In the genomic region with DNA sequence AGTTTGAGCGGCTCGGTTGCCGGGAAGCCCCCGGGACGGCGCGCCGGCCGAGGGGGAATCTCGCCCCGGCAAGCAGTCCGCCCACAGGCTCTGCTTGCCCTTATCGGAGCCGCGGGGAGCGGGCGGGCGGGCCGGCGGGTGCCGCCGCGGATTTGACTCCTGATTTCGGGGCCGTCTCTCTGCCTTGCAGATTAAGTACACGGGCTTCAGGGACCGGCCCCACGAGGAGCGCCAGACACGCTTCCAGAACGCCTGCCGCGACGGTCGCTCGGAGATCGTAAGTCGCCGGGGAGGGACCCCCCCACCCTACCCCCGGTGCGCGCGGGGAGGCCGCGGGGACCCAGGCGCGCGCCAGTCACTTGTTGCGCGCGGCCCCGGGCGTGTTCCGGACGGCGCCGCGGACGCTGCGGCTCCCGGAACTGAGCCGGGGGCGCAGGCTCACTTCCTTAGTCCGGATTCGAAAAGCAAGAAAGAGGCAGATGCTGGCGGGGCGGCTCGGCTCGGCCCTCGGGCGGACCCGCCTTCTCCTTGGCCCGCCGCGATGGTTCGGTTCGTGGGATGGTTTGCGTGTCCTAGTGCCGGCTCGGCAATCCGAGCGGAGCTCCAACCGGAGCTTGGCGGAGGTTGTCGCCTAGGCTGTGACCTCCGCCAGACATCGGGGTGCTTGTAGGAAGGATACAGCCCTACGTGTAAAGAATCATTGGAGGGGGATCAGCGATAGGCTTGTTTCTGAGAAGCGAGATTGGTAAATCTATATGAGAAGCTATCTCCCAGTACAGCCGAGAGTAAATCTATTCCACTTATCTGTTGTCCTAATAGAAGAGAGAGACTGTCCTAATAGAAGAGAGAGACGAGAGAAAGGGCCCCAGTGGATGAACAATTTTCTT, we compare ENCODE assay signal across 8 mouse cellular contexts. TPM values are rescaled to one million over a fixed set of nuclear protein-coding genes. Genes with fewer than 3 reads are reported as not detected.
A peak's percentile ranks its signal among the peaks of the same experiment; 100 is the strongest.
DNase-seq lines count a peak whose midpoint lies in the region; ATAC-seq and TF ChIP-seq lines count a peak whose summit lies in the region.

No protein-coding gene starts in this region.

- TF ChIP-seq POLR2A in lung, adult 2 months (IDR thresholded peaks at IDR 0.05; ENCODE audit: borderline replicate concordance, extremely low read depth, low read depth, low read length): no peak

- H3K4me3 ChIP-seq in C2C12 (ENCODE audit: insufficient read depth, poor library complexity, severe bottlenecking): peak overlapping the region; percentile 71
- H3K4me3 ChIP-seq in forebrain, embryonic 11.5 days (ENCODE audit: low read depth, low read length): peak overlapping the region; percentile 96
- H3K4me3 ChIP-seq in heart, embryonic 16.5 days (ENCODE audit: low read length): peak overlapping the region; percentile 97
- H3K4me3 ChIP-seq in lung, adult 2 months (replicated peaks; ENCODE audit: extremely low read depth, low read depth, low read length): peak overlapping the region; percentile 93

- peak overlapping the region; percentile 97 for H3K27ac ChIP-seq in forebrain, embryonic 11.5 days (ENCODE audit: low read depth, low read length)
- H3K27ac ChIP-seq in heart, embryonic 16.5 days (ENCODE audit: low read length): peak overlapping the region; percentile 96

- peaks cover 30% of the 10 kb centered on the region for H3K36me3 ChIP-seq in C2C12 (ENCODE audit: control insufficient read depth, insufficient read depth)
- peaks cover 1% of the 10 kb centered on the region; the same call in 1 of the 2 replicates for H3K36me3 ChIP-seq in forebrain, embryonic 11.5 days (ENCODE audit: control insufficient read depth, insufficient read depth, low read length)
- peaks cover 4% of the 10 kb centered on the region for H3K36me3 ChIP-seq in heart, embryonic 16.5 days (ENCODE audit: control insufficient read depth, insufficient read depth)

- peaks cover 45% of the 10 kb centered on the region for H3K79me3 ChIP-seq in C2C12 (ENCODE audit: low read depth)

- no peaks in the 10 kb centered on the region for H3K9me3 ChIP-seq in forebrain, embryonic 11.5 days (ENCODE audit: control insufficient read depth, low read length)
- no peaks in the 10 kb centered on the region for H3K9me3 ChIP-seq in heart, embryonic 16.5 days (replicated peaks; ENCODE audit: control insufficient read depth, low read length)

- H3K9ac ChIP-seq in forebrain, embryonic 11.5 days (ENCODE audit: low read length): peak overlapping the region; percentile 97
- peak overlapping the region; percentile 90 for H3K9ac ChIP-seq in heart, embryonic 16.5 days (ENCODE audit: low read length)

- peak; percentile 73 for DNase-seq in adrenal gland, postnatal 25 days
- DNase-seq in forebrain, embryonic 11.5 days (ENCODE audit: low spot score): peak; percentile 79
- DNase-seq in kidney, postnatal 36 days: peak; percentile 65 to 80
- DNase-seq in lung, adult 2 months: peak; percentile 67
- DNase-seq in testis, postnatal 10 days (ENCODE audit: low spot score): peak; percentile 75

- no peak for TF ChIP-seq CTCF in C2C12 (IDR thresholded peaks at IDR 0.05; ENCODE audit: control insufficient read depth, insufficient read depth, insufficient read length)
- TF ChIP-seq CTCF in lung, adult 2 months (IDR thresholded peaks at IDR 0.05; ENCODE audit: insufficient read depth, low read length): no peak

- under 1% methylated on average over 69 of the region's 92 CpGs for WGBS in forebrain, embryonic 11.5 days
- WGBS in heart, embryonic 16.5 days: under 1% methylated on average over 90 of the region's 92 CpGs
- WGBS in lung, adult 2 months: under 1% methylated on average over 91 of the region's 92 CpGs

- peak overlapping the region; percentile 100 for H3ac ChIP-seq in C2C12 (ENCODE audit: control insufficient read depth, insufficient read length, low read depth)

- H3K27me3 ChIP-seq in C2C12 (ENCODE audit: control insufficient read depth, insufficient read depth, insufficient read length): no peaks in the 10 kb centered on the region
- no peaks in the 10 kb centered on the region for H3K27me3 ChIP-seq in forebrain, embryonic 11.5 days (ENCODE audit: control insufficient read depth, insufficient read depth, low read length)
- no peaks in the 10 kb centered on the region for H3K27me3 ChIP-seq in heart, embryonic 16.5 days (ENCODE audit: control insufficient read depth, insufficient read depth, low read length)

- peaks cover 57% of the 10 kb centered on the region for H3K79me2 ChIP-seq in C2C12 (ENCODE audit: control insufficient read depth, insufficient read depth)

- peak overlapping the region; percentile 48 for H3K4me2 ChIP-seq in forebrain, embryonic 11.5 days (ENCODE audit: low read depth, low read length, severe bottlenecking)
- peak overlapping the region; percentile 80 for H3K4me2 ChIP-seq in heart, embryonic 16.5 days (ENCODE audit: low read depth, low read length)

- no peaks in the 10 kb centered on the region for H3K4me1 ChIP-seq in forebrain, embryonic 11.5 days (replicated peaks; ENCODE audit: control insufficient read depth, insufficient read depth, low read length)
- H3K4me1 ChIP-seq in heart, embryonic 16.5 days (ENCODE audit: control insufficient read depth, insufficient read depth, low read length): peaks cover 9% of the 10 kb centered on the region
- peaks cover 6% of the 10 kb centered on the region; the same call in 1 of the 2 replicates for H3K4me1 ChIP-seq in lung, adult 2 months (ENCODE audit: control insufficient read depth, insufficient read depth, low read length)

- ATAC-seq in forebrain, embryonic 11.5 days (replicated peaks; ENCODE audit: low FRiP score): peak; percentile 42
- peak; percentile 46 for ATAC-seq in heart, embryonic 16.5 days (replicated peaks; ENCODE audit: extremely low read depth, insufficient read depth, low FRiP score)
- peak; percentile 40 for ATAC-seq in neutrophil, adult 5-6 weeks (ENCODE audit: extremely low read depth, insufficient number of reproducible peaks, low FRiP score, poor library complexity, severe bottlenecking)

TF ChIP-seq in C2C12, 6 proteins besides CTCF, POLR2A, EP300 and RAD21:
- no peak for TF ChIP-seq CEBPB (IDR thresholded peaks at IDR 0.05; ENCODE audit: low read depth)
- TF ChIP-seq MYOG (IDR thresholded peaks at IDR 0.05; ENCODE audit: control insufficient read depth, extremely low read depth, insufficient read length): no peak
- no peak for TF ChIP-seq USF1 (IDR thresholded peaks at IDR 0.05; ENCODE audit: low read depth)
- no peak for TF ChIP-seq MYOD1 (IDR thresholded peaks at IDR 0.05; ENCODE audit: control insufficient read depth, insufficient read length, low read depth)
- no peak for TF ChIP-seq FOSL1 (IDR thresholded peaks at IDR 0.05; ENCODE audit: insufficient read depth, low read length, poor library complexity, severe bottlenecking)
- TF ChIP-seq MAX (IDR thresholded peaks at IDR 0.05): no peak

RNA-seq across cellular contexts. Expression of a gene that starts 0.9 kb away (rescaled TPM):
- 39.9 TPM for polyA plus RNA-seq in C2C12 (2012; fragmentation: generic; extraction: Trizol)
- total RNA-seq in adrenal gland, postnatal 25 days (2021): 78.8 and 92.4 TPM in 2 replicates
- polyA plus RNA-seq in forebrain, embryonic 11.5 days (2014; fragmentation: Nextera tagmentation; extraction: Ambion mirVana): 63.3 and 67.9 TPM in 2 replicates
- 38.7 and 48.5 TPM in 2 replicates for polyA plus RNA-seq in heart, embryonic 16.5 days (2015; fragmentation: Nextera tagmentation; extraction: Ambion mirVana)
- polyA plus RNA-seq in lung, adult 2 months (2012; rRNA removed): 9.6 and 10.9 TPM in 2 replicates
- 130 and 135 TPM in 2 replicates for total RNA-seq in neutrophil, adult 5-6 weeks (2017)

RNA-seq across cellular contexts. Expression of a gene that starts 39.8 kb away (rescaled TPM):
- polyA plus RNA-seq in C2C12 (2012; fragmentation: generic; extraction: Trizol): not detected
- not detected in 2 replicates for total RNA-seq in adrenal gland, postnatal 25 days (2021)
- not detected in 2 replicates for polyA plus RNA-seq in forebrain, embryonic 11.5 days (2014; fragmentation: Nextera tagmentation; extraction: Ambion mirVana)
- polyA plus RNA-seq in heart, embryonic 16.5 days (2015; fragmentation: Nextera tagmentation; extraction: Ambion mirVana): not detected in 2 replicates
- not detected in 2 replicates for polyA plus RNA-seq in lung, adult 2 months (2012; rRNA removed)
- not detected in 2 replicates for total RNA-seq in neutrophil, adult 5-6 weeks (2017)

RNA-seq across cellular contexts. Expression of a gene that starts 53.6 kb away (rescaled TPM):
- 11.4 TPM for polyA plus RNA-seq in C2C12 (2012; fragmentation: generic; extraction: Trizol)
- total RNA-seq in adrenal gland, postnatal 25 days (2021): 27.9 and 34.5 TPM in 2 replicates
- 26.3 and 29.7 TPM in 2 replicates for polyA plus RNA-seq in forebrain, embryonic 11.5 days (2014; fragmentation: Nextera tagmentation; extraction: Ambion mirVana)
- 20.8 and 22.5 TPM in 2 replicates for polyA plus RNA-seq in heart, embryonic 16.5 days (2015; fragmentation: Nextera tagmentation; extraction: Ambion mirVana)
- polyA plus RNA-seq in lung, adult 2 months (2012; rRNA removed): 56.8 and 64.8 TPM in 2 replicates
- total RNA-seq in neutrophil, adult 5-6 weeks (2017): 28.0 and 29.0 TPM in 2 replicates

Comparison
In these comparisons a context has a peak if more than half of its experiments do, and no peak if none do; other contexts are left out.
1. Peak in every context shown above with its lines: DNase-seq, ATAC-seq, H3K4me3 ChIP-seq and H3K27ac ChIP-seq.